Mouse (Mus musculus): ENCODE data around the gene Sys1. TPM values are rescaled to one million over a fixed set of nuclear protein-coding genes. Genes with fewer than 3 reads are reported as not detected.

Sys1 gene
- polyA plus RNA-seq, 1 experiment: 33.3 TPM

GRCm38 (mm10) chr2:164433278-164433895 lies 23.4 kb upstream of the Sys1 start:
- Histone ChIP-seq H3K4me1 (ENCODE audit: control insufficient read depth, insufficient read depth, low read length) (peaks cover 55% of the 10 kb centered on the region), H3K4me3 (ENCODE audit: insufficient read depth, low read length) (no peak overlapping the region), H3K27ac (ENCODE audit: insufficient read depth, low read depth, low read length) (no peak overlapping the region)
- TF ChIP-seq POLR2A (IDR thresholded peaks at IDR 0.05; ENCODE audit: borderline replicate concordance, low read depth, low read length) (no peak), CTCF (IDR thresholded peaks at IDR 0.05; ENCODE audit: low read depth, low read length) (no peak)

GRCm38 (mm10) chr2:164434681-164435080 lies 22.1 kb upstream of the Sys1 start:
- TF ChIP-seq POLR2A (IDR thresholded peaks at IDR 0.05; ENCODE audit: borderline replicate concordance, low read depth, low read length) (no peak), CTCF (IDR thresholded peaks at IDR 0.05; ENCODE audit: low read depth, low read length) (no peak)
- peaks cover 67% of the 10 kb centered on the region for H3K4me1 ChIP-seq (ENCODE audit: control insufficient read depth, insufficient read depth, low read length)
- H3K27ac ChIP-seq (ENCODE audit: insufficient read depth, low read depth, low read length): no peak overlapping the region
- H3K4me3 ChIP-seq (ENCODE audit: insufficient read depth, low read length): no peak overlapping the region

GRCm38 (mm10) chr2:164435216-164436090 lies 21.3 kb upstream of the Sys1 start:
- Histone ChIP-seq H3K4me1 (ENCODE audit: control insufficient read depth, insufficient read depth, low read length) (peaks cover 74% of the 10 kb centered on the region), H3K27ac (ENCODE audit: insufficient read depth, low read depth, low read length) (no peak overlapping the region)

GRCm38 (mm10) chr2:164436215-164436913 lies 20.4 kb upstream of the Sys1 start:
- no peak overlapping the region for H3K4me3 ChIP-seq (ENCODE audit: insufficient read depth, low read length)
- TF ChIP-seq POLR2A (IDR thresholded peaks at IDR 0.05; ENCODE audit: borderline replicate concordance, low read depth, low read length) (no peak), CTCF (IDR thresholded peaks at IDR 0.05; ENCODE audit: low read depth, low read length) (no peak)
- no peak overlapping the region for H3K27ac ChIP-seq (ENCODE audit: insufficient read depth, low read depth, low read length)
- peaks cover 77% of the 10 kb centered on the region for H3K4me1 ChIP-seq (ENCODE audit: control insufficient read depth, insufficient read depth, low read length)

More at GRCm38 (mm10) chr2:164435216-164436090, 21.3 kb upstream of the Sys1 start:
- H3K4me3 ChIP-seq (ENCODE audit: insufficient read depth, low read length): no peak overlapping the region
- no peak for TF ChIP-seq POLR2A (IDR thresholded peaks at IDR 0.05; ENCODE audit: borderline replicate concordance, low read depth, low read length)
- TF ChIP-seq CTCF (IDR thresholded peaks at IDR 0.05; ENCODE audit: low read depth, low read length): no peak

GRCm38 (mm10) chr2:164436961-164437360 lies 19.8 kb upstream of the Sys1 start:
- Histone ChIP-seq H3K4me3 (ENCODE audit: insufficient read depth, low read length) (no peak overlapping the region), H3K4me1 (ENCODE audit: control insufficient read depth, insufficient read depth, low read length) (peaks cover 77% of the 10 kb centered on the region), H3K27ac (ENCODE audit: insufficient read depth, low read depth, low read length) (no peak overlapping the region)
- TF ChIP-seq POLR2A (IDR thresholded peaks at IDR 0.05; ENCODE audit: borderline replicate concordance, low read depth, low read length) (no peak), CTCF (IDR thresholded peaks at IDR 0.05; ENCODE audit: low read depth, low read length) (no peak)

- Histone ChIP-seq H3K4me1 (ENCODE audit: control insufficient read depth, insufficient read depth, low read length) (peaks cover 77% of the 10 kb centered on the region), H3K4me3 (ENCODE audit: insufficient read depth, low read length) (no peak overlapping the region), H3K27ac (ENCODE audit: insufficient read depth, low read depth, low read length) (no peak overlapping the region)
- TF ChIP-seq POLR2A (IDR thresholded peaks at IDR 0.05; ENCODE audit: borderline replicate concordance, low read depth, low read length): no peak
- TF ChIP-seq CTCF (IDR thresholded peaks at IDR 0.05; ENCODE audit: low read depth, low read length): no peak
Measured at GRCm38 (mm10) chr2:164437710-164438109, 19.1 kb upstream of the Sys1 start.

- TF ChIP-seq CTCF (IDR thresholded peaks at IDR 0.05; ENCODE audit: low read depth, low read length) (no peak), POLR2A (IDR thresholded peaks at IDR 0.05; ENCODE audit: borderline replicate concordance, low read depth, low read length) (no peak)
- no peak overlapping the region for H3K27ac ChIP-seq (ENCODE audit: insufficient read depth, low read depth, low read length)
- H3K4me1 ChIP-seq (ENCODE audit: control insufficient read depth, insufficient read depth, low read length): peaks cover 73% of the 10 kb centered on the region
- no peak overlapping the region for H3K4me3 ChIP-seq (ENCODE audit: insufficient read depth, low read length)
Measured at GRCm38 (mm10) chr2:164438257-164438656, 18.5 kb upstream of the Sys1 start.

- Histone ChIP-seq H3K27ac (ENCODE audit: insufficient read depth, low read depth, low read length) (peak overlapping the region; percentile 48), H3K4me3 (ENCODE audit: insufficient read depth, low read length) (peak overlapping the region; percentile 13; the same call in 1 of the 2 replicates), H3K4me1 (ENCODE audit: control insufficient read depth, insufficient read depth, low read length) (peaks cover 73% of the 10 kb centered on the region)
- no peak for TF ChIP-seq POLR2A (IDR thresholded peaks at IDR 0.05; ENCODE audit: borderline replicate concordance, low read depth, low read length)
- TF ChIP-seq CTCF (IDR thresholded peaks at IDR 0.05; ENCODE audit: low read depth, low read length): 0 out of 2 replicates have a peak, but pooled peaks have one; percentile 11
Measured at GRCm38 (mm10) chr2:164439001-164439421, 17.8 kb upstream of the Sys1 start.

GRCm38 (mm10) chr2:164440314-164440713 lies 16.4 kb upstream of the Sys1 start:
- no peak for TF ChIP-seq CTCF (IDR thresholded peaks at IDR 0.05; ENCODE audit: low read depth, low read length)
- TF ChIP-seq POLR2A (IDR thresholded peaks at IDR 0.05; ENCODE audit: borderline replicate concordance, low read depth, low read length): no peak
- H3K4me1 ChIP-seq (ENCODE audit: control insufficient read depth, insufficient read depth, low read length): peaks cover 67% of the 10 kb centered on the region
- peak overlapping the region; percentile 90; the same call in 1 of the 2 replicates for H3K27ac ChIP-seq (ENCODE audit: insufficient read depth, low read depth, low read length)
- H3K4me3 ChIP-seq (ENCODE audit: insufficient read depth, low read length): peak overlapping the region; percentile 81

Measured in bone marrow macrophage, adult 2 months (primary cell).